Mouse (Mus musculus): Measurements from ENCODE around the gene Rpusd2. TPM values are rescaled to one million over a fixed set of nuclear protein-coding genes. Genes with fewer than 3 reads are reported as not detected.

Gene Rpusd2
- polyA plus RNA-seq (2012; rRNA removed; ENCODE audit: low replicate concordance): 4.6 and 4.8 TPM in 2 replicates

DNA sequence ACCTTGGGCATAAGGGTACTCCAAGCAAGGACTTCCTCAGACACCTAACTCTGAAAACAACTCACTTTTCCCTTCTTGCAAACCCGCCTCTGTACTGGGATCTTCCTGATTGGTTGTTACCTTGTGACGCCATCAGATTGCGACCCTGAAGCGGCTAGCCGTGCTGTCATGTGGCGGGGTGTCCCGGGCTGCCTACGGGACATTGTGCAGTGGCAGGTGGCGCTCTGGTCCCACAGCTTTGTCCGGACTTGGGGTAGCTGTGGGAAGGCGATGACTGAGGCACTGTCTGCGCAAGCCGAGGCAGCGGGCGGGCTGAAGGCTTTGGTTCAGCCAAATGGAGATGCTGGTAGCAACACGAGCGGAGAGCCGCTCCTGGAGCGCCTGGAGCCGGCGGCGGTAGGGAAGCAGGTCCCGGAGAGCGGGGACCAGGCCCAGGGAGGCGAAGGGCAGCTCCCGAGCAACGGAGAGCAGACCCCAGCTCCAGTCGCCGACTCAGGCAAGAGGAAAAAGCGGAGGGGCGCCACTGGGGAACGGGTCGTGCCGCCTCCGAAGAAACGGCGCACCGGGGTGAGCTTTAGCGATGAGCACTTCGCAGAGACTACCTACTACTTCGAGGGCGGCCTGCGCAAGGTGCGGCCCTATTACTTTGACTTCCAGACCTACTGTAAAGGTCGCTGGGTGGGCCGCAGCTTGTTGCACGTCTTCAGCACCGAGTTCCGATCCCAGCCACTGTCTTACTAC lies at the start of gene Rpusd2:
Gene Rpusd2 (plus strand): TSS at position 135 of the 741 bp plus-strand sequence.

DNA sequence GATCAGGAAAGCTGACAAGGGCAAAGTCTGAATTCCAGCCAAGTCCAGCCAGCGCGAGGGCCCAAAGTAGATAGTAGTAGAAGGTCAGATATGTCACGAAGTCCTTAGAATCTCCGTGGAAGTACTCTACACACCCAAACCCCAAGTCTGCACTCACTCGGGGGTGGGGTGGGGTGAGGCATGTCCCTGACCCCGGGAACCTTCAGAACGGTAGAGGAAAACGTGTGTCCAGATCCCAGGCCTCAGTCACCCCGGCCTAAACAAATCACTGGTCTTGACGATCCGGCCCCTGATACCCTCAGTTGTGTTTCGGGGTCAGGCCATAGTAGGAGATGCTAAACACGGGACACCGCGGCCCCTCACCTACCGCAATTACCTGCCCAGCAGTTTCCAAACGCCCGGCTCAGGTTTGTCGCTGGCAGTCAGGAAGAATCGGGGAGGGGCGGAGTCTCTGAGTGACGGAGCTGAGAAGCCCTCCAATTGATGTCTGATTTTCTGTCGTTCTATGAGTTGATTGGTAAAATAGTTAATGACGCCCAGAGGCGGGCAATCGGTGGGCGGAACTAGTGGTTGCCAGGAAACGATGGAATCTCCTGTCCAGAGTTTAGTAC lies 5.5 kb upstream of the Rpusd2 start, which contains the start of gene Ccdc32:
Gene Ccdc32 (minus strand): TSS at position 453 of the 611 bp plus-strand sequence.

DNA sequence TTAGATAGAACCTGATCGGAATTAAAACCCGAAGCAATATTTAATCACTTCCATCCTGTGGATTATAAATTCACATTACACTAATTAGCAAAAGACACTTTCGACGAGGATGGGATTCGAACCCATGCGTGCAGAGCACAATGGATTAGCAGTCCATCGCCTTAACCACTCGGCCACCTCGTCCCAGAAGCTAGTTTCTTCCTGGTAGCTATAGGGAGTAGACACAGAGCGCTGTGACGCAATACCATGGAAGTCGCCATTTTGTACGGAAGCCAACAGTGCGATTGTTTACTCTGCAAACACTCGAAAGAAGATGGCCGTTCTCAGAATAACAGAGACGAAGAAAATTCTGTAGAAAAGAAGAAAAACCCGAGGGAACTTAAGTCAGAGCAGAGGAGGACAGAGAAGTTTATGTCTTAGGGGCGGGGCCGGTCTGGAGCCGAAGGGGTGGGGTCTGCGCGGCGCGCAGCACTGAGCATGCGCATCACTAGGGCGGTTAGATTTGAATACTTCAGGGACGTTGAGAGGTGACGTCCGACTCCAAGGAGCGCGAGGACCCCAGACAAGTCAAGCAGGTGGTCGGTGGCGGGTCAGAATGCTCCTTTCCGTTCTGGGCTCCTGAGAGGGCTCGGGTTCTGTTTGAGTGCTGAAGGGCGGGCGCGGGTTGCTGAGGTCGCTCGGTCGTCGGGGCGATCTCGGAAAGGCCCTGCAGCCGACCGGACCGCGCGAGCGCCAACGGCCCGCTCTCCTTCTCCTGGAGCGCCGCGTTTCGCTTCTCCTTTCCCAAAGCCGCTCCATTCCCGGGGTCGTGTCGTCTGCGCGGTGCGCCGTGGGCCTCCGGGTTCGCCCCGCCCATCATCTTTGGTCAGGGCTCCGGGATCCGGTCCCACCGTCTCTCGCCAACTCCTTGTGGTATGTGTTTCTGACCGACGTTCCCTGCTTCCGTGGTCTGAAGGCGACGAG lies 12.3 kb downstream of the Rpusd2 start, which contains the start of gene Knl1:
Gene Knl1 (plus strand): TSS at position 471 of the 963 bp plus-strand sequence.

Other genes starting within 250 kb of the Rpusd2 start
- 1.2 and 1.4 TPM in 2 replicates for gene Knstrn, start 220.8 kb upstream of the Rpusd2 start, polyA plus RNA-seq (2012; rRNA removed; ENCODE audit: low replicate concordance)
- 107 and 129 TPM in 2 replicates for gene Ivd, start 172.8 kb upstream of the Rpusd2 start, polyA plus RNA-seq (2012; rRNA removed; ENCODE audit: low replicate concordance)
- 16.2 and 31.4 TPM in 2 replicates for gene Bahd1, start 134.4 kb upstream of the Rpusd2 start, polyA plus RNA-seq (2012; rRNA removed; ENCODE audit: low replicate concordance)
- gene Chst14, start 108.3 kb upstream of the Rpusd2 start, polyA plus RNA-seq (2012; rRNA removed; ENCODE audit: low replicate concordance): 17.1 and 21.6 TPM in 2 replicates
- 4.3 and 6.4 TPM in 2 replicates for gene Ccdc32, start 5.4 kb upstream of the Rpusd2 start, polyA plus RNA-seq (2012; rRNA removed; ENCODE audit: low replicate concordance)
- gene Knl1, start 12.3 kb downstream of the Rpusd2 start, polyA plus RNA-seq (2012; rRNA removed; ENCODE audit: low replicate concordance): 0.11 and 0.17 TPM in 2 replicates
- 1.8 and 2.1 TPM in 2 replicates for gene Rad51, start 78.0 kb downstream of the Rpusd2 start, polyA plus RNA-seq (2012; rRNA removed; ENCODE audit: low replicate concordance)
- gene Rmdn3, start 122.2 kb downstream of the Rpusd2 start, polyA plus RNA-seq (2012; rRNA removed; ENCODE audit: low replicate concordance): 23.3 and 29.3 TPM in 2 replicates
- gene Gchfr, start 133.0 kb downstream of the Rpusd2 start, polyA plus RNA-seq (2012; rRNA removed; ENCODE audit: low replicate concordance): 80.1 and 84.8 TPM in 2 replicates
- gene Gm14137, start 139.7 kb downstream of the Rpusd2 start, polyA plus RNA-seq (2012; rRNA removed; ENCODE audit: low replicate concordance): 0.12 and 0.36 TPM in 2 replicates
- gene Zfyve19, start 173.8 kb downstream of the Rpusd2 start, polyA plus RNA-seq (2012; rRNA removed; ENCODE audit: low replicate concordance): 34.3 and 37.0 TPM in 2 replicates
- 1.9 TPM in 2 replicates for gene Dnajc17, start 174.0 kb downstream of the Rpusd2 start, polyA plus RNA-seq (2012; rRNA removed; ENCODE audit: low replicate concordance)
- 0.18 TPM in 1 of 2 replicates, not detected in the other for gene Ppp1r14d, start 195.1 kb downstream of the Rpusd2 start, polyA plus RNA-seq (2012; rRNA removed; ENCODE audit: low replicate concordance)
- gene Spint1, start 202.6 kb downstream of the Rpusd2 start, polyA plus RNA-seq (2012; rRNA removed; ENCODE audit: low replicate concordance): 21.6 and 23.1 TPM in 2 replicates
- gene Rhov, start 236.5 kb downstream of the Rpusd2 start, polyA plus RNA-seq (2012; rRNA removed; ENCODE audit: low replicate concordance): 3.0 and 5.0 TPM in 2 replicates

Data from mammary gland, adult 2 months (tissue).